Mouse (Mus musculus) brain, embryonic 14.5 days (tissue): ENCODE results near the gene Gm9803. TPM values are rescaled to one million over a fixed set of nuclear protein-coding genes. Genes with fewer than 3 reads are reported as not detected.
A peak's percentile ranks its signal among the peaks of the same experiment; 100 is the strongest.

Experiments used
- DNase-seq: peaks from one replicate; pipeline ENCODE4 v3.0.0-alpha.2; 2011; ENCODE audit warnings: low read depth
- CTCF ChIP-seq: fragments of 200-500 bp; IDR thresholded peaks from 2 replicates; pipeline ENCODE4 v1.5.1; 2012; ENCODE audit warnings: inconsistent platforms, mild to moderate bottlenecking, moderate library complexity, borderline replicate concordance; ENCODE audit not compliant: insufficient read depth, insufficient read length; ENCODE audit errors: extremely low read depth
- POLR2A ChIP-seq: fragments of 200-500 bp; IDR thresholded peaks from 2 replicates; pipeline ENCODE4 v1.6.1; 2012; ENCODE audit warnings: mild to moderate bottlenecking, inconsistent platforms, borderline replicate concordance; ENCODE audit not compliant: poor library complexity, insufficient read depth, insufficient read length, severe bottlenecking; ENCODE audit errors: extremely low read depth
- polyA plus RNA-seq: library from polyadenylated mRNA; depleted of rRNA; stranded (reverse); fragments of >200 nt; gene quantifications from 2 replicates; pipeline ENCODE4 v1.2.3, GENCODE M21; 2012

Gene Gm9803
- polyA plus RNA-seq, 1 experiment, result 15.0 TPM

GRCm38 (mm10) chr10:43527283-43528269 is 3.7 kb downstream of the Gm9803 start:
- peak; percentile 90 for DNase-seq

GRCm38 (mm10) chr10:43534382-43534781 is 10.5 kb downstream of the Gm9803 start:
- no peak for TF ChIP-seq CTCF
- TF ChIP-seq POLR2A, result no peak
- peak; percentile 41 for DNase-seq

More at GRCm38 (mm10) chr10:43527283-43528269, 3.7 kb downstream of the Gm9803 start:
- TF ChIP-seq POLR2A, result no peak
- peak; percentile 40; the same call in 1 of the 2 replicates for TF ChIP-seq CTCF

GRCm38 (mm10) chr10:43537652-43538051 is 13.8 kb downstream of the Gm9803 start:
- TF ChIP-seq CTCF, result no peak
- no peak for TF ChIP-seq POLR2A

GRCm38 (mm10) chr10:43538831-43539230 is 14.9 kb downstream of the Gm9803 start:
- TF ChIP-seq POLR2A, result no peak
- no peak for TF ChIP-seq CTCF
- no peak for DNase-seq

More at GRCm38 (mm10) chr10:43537652-43538051, 13.8 kb downstream of the Gm9803 start:
- no peak for DNase-seq

- DNase-seq, result no peak
Observed at GRCm38 (mm10) chr10:43539746-43540310, 15.9 kb downstream of the Gm9803 start.

GRCm38 (mm10) chr10:43540442-43541152 is 16.7 kb downstream of the Gm9803 start, which contains the start of gene 1700021F05Rik:
Gene 1700021F05Rik, minus strand, starts transcription at chr10:43540994.
- DNase-seq, result peak; percentile 98

More at GRCm38 (mm10) chr10:43539746-43540310, 15.9 kb downstream of the Gm9803 start:
- TF ChIP-seq POLR2A, result no peak
- no peak for TF ChIP-seq CTCF

GRCm38 (mm10) chr10:43541153-43541544 is 17.3 kb downstream of the Gm9803 start:
- TF ChIP-seq CTCF (no peak), POLR2A (no peak)
- no peak for DNase-seq

More at GRCm38 (mm10) chr10:43540442-43541152, 16.7 kb downstream of the Gm9803 start, which contains the start of gene 1700021F05Rik:
- TF ChIP-seq POLR2A (peak; percentile 94), CTCF (peak; percentile 92)

- no peak for DNase-seq
Observed at GRCm38 (mm10) chr10:43549411-43549810, 25.5 kb downstream of the Gm9803 start.

GRCm38 (mm10) chr10:43550923-43551322 is 27.0 kb downstream of the Gm9803 start:
- TF ChIP-seq CTCF (no peak), POLR2A (no peak)

More at GRCm38 (mm10) chr10:43549411-43549810, 25.5 kb downstream of the Gm9803 start:
- TF ChIP-seq POLR2A, result no peak
- TF ChIP-seq CTCF, result peak; percentile 16; the same call in 1 of the 2 replicates

GRCm38 (mm10) chr10:43551388-43551787 is 27.5 kb downstream of the Gm9803 start:
- TF ChIP-seq CTCF, result no peak
- TF ChIP-seq POLR2A, result no peak
- DNase-seq, result peak; percentile 27

More at GRCm38 (mm10) chr10:43550923-43551322, 27.0 kb downstream of the Gm9803 start:
- no peak for DNase-seq
